Mouse (Mus musculus): ENCODE data around the gene Hist1h4i.
"Not testable (repeated sequence)": the region's sequence is repeated elsewhere in the genome, so short reads cannot be mapped to it uniquely, and the experiment has no call there.

Gene Hist1h4i

GRCm38 (mm10) chr13:22041142-22041536 is at the start of gene Hist1h4i:
Gene Hist1h4i (minus strand): TSS chr13:22041362.
- DNase-seq (ENCODE audit: extremely low spot score, low spot score) = peak; percentile 96

- not testable (repeated sequence) for DNase-seq (ENCODE audit: extremely low spot score, low spot score)
These were observed 43.0 kb upstream of the Hist1h4i start, which contains the start of gene Vmn1r188 for GRCm38 (mm10) chr13:22084140-22084539. Gene Vmn1r188 (plus strand): TSS chr13:22084440.

DNA sequence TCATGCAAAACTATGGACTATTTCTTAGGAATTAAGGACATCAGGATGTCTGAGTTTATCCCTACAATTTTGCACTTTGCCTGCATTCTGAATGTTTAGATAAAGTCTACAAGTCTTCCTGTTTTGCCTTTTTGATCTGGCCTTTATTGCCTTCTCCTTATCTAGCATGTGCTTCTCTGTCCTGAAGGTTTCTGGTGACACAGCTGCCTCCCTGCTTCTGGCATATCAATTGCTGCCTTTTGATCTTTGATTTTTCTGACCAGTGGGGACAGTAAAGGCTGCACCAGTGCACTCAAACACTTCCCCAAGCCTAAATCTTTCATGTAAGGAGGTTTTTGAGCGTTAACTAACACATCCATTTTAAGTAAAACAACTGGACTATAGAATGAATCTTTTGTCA is 22.3 kb upstream of the Hist1h4i start:
- no peak for DNase-seq (ENCODE audit: extremely low spot score, low spot score)

DNA sequence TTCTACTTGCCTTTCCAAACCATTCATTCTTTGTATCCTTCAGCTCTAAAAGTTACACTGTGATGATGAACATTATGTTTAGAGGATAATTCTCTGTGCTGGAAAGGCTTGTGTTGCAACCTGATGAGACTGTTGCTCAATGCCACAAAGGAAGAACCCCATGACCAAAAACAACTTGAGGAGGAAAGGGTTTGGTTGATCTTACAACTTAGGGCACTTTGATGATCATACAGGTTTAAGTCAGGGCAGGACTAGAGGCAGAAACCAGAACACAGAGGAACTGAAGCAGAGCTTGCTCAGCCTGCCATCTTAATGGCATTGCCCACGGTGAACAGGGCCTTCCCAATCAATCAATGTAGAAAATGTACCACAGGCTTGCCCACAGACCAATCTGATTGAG is 20.3 kb upstream of the Hist1h4i start:
- DNase-seq (ENCODE audit: extremely low spot score, low spot score) = no peak

- DNase-seq (ENCODE audit: extremely low spot score, low spot score) = no peak
These were observed 12.6 kb upstream of the Hist1h4i start for GRCm38 (mm10) chr13:22053754-22054153.

GRCm38 (mm10) chr13:22051523-22051859 is 10.3 kb upstream of the Hist1h4i start:
- no peak for DNase-seq (ENCODE audit: extremely low spot score, low spot score)

- DNase-seq (ENCODE audit: extremely low spot score, low spot score) = peak; percentile 94
These were observed 9.7 kb upstream of the Hist1h4i start for GRCm38 (mm10) chr13:22050591-22051522.

DNA sequence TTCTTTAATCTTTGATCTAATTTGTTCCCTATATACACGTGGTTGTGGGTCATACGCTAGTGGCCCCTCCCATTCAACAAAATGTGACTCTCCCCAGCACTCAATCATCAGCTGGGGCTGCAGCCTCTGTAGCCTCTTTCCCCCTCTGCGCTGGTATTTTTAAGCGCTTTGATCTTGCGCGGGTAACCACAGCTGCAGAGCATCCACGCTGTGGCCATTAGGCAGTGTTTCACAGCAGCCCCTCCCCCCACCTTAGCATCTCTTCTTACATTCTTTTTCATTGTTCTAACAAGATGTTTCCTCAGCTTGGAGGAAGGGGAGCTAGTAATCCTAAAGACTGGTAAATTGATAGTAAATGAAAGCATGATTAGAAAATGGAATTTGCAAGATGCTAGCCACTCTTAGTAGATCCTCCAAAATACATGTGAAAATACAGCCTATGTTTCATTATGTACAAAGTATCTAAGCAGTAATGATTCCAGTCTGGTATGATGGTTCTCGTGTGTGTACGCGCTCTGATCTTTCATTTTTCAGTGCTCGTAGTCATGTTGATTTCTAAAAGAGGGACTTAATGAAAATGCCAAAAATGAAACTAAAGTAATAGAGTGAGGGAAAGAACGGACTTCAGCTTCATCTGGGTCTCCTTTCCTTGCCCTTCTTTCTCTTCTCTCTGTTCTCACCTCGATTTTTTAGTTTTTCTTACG is 8.7 kb upstream of the Hist1h4i start:
- DNase-seq (ENCODE audit: extremely low spot score, low spot score) = peak; percentile 75

- DNase-seq (ENCODE audit: extremely low spot score, low spot score) = no peak
These were observed 7.9 kb upstream of the Hist1h4i start for GRCm38 (mm10) chr13:22049041-22049440.

DNA sequence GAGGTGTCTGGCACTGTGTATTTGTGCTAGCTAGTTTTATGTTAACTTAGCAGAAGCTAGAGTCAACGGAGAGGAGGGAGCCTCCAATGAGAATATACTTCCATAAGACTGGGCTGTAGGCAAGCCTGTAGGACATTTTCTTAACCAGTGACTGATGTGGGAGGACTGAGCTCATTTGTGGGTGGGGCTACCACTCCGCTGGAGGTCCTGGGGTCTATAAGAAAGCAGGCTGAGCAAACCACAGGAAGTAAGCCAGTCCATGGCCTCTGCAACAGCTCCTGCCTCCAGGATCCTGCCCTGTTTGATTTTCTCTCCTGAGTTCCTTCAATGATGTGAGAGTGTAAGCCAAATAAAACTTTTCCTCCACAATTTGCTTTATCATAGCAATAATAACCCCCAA is 4.1 kb upstream of the Hist1h4i start:
- DNase-seq (ENCODE audit: extremely low spot score, low spot score) = peak; percentile 11

- peak; percentile 14 for DNase-seq (ENCODE audit: extremely low spot score, low spot score)
These were observed 3.4 kb upstream of the Hist1h4i start for GRCm38 (mm10) chr13:22044432-22045155.

- peak; percentile 43 for DNase-seq (ENCODE audit: extremely low spot score, low spot score)
These were observed 2.6 kb upstream of the Hist1h4i start for GRCm38 (mm10) chr13:22043503-22044431.

GRCm38 (mm10) chr13:22042568-22043502 is 1.7 kb upstream of the Hist1h4i start, which contains the start of the genes Hist1h2ag and Hist1h2bj:
Gene Hist1h2ag (minus strand): TSS chr13:22042944.
Gene Hist1h2bj (plus strand): TSS chr13:22043214.
- peak; percentile 87 for DNase-seq (ENCODE audit: extremely low spot score, low spot score)

GRCm38 (mm10) chr13:22041651-22042567 is 747 bp upstream of the Hist1h4i start:
- DNase-seq (ENCODE audit: extremely low spot score, low spot score) = peak; percentile 51

DNA sequence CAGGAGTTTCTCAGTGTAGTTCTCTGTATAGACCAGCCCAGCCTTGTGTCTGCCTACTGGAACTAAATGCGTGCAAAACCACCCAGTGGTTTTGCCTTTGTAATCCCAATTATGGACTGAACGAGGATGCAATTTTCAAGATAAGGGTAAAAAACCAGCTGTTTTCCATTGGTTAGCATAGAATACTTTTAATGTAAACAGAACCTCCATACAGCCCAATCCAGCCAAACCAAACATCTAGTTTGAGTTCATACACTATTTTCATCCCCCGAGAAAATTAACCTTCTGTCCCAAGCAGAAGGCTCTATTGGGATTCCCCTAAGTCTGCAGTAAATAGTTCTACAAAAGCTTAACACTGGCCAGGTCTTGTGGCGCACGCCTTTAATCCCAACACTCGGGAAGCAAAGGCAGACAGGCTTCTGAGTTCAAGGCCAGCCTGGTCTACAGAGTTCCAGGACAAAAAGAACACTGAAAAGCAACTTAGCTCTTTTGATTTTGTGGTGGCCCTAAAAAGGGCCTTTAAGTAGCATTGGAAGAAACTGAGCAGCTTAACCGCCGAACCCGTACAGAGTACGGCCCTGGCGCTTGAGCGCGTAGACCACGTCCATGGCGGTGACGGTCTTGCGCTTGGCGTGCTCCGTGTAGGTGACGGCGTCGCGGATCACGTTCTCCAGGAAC is 559 bp downstream of the Hist1h4i start:
- DNase-seq (ENCODE audit: extremely low spot score, low spot score) = peak; percentile 64

GRCm38 (mm10) chr13:22039951-22040463 is 1.2 kb downstream of the Hist1h4i start:
- no peak for DNase-seq (ENCODE audit: extremely low spot score, low spot score)

GRCm38 (mm10) chr13:22039364-22039763 is 1.8 kb downstream of the Hist1h4i start:
- DNase-seq (ENCODE audit: extremely low spot score, low spot score) = no peak

All from neural tube, embryonic 10.5 days (tissue).